Mouse (Mus musculus) CD8-positive naive resting alpha-beta T cell, adult 57 days (primary cell): ENCODE measurements around the gene Fscn3. TPM values are rescaled to one million over a fixed set of nuclear protein-coding genes. Genes with fewer than 3 reads are reported as not detected.

Source experiments
- total RNA-seq: library from RNA; stranded (reverse); gene quantifications from one replicate; pipeline ENCODE4 v1.2.4, GENCODE M21; 2023

Fscn3 gene
- total RNA-seq = not detected

GRCm38 (mm10) chr6:28427096-28427839 is at the start of gene Fscn3:
TSS of gene Fscn3 (plus strand) at chr6:28427789.

GRCm38 (mm10) chr6:28397681-28398203 is 29.8 kb upstream of the Fscn3 start, which contains the start of gene Zfp800:
TSS of gene Zfp800 (minus strand) at chr6:28398005.

DNA sequence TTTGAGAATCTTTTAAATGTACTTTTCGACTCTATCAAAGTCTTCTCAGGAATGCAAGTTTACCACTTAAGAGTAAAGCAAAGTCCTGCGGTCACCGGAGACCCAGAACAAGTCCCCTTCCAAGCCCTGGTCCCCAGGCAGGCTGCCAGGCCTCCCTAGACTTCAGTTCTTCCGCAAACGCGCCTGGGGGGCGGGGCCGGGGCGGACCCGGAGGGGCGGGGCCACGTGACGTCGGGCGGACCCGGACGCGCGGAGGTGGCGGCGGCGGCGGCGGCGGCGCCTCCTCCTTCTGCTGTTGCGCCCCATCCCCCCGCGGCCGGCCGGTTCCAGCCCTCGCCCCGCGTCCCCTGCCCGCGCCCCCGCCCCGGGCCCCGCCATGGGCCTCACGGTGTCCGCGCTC is 4.3 kb upstream of the Fscn3 start, which contains the start of gene Arf5:
Gene Arf5 (plus strand): TSS at position 248 of the 400 bp plus-strand sequence.

DNA sequence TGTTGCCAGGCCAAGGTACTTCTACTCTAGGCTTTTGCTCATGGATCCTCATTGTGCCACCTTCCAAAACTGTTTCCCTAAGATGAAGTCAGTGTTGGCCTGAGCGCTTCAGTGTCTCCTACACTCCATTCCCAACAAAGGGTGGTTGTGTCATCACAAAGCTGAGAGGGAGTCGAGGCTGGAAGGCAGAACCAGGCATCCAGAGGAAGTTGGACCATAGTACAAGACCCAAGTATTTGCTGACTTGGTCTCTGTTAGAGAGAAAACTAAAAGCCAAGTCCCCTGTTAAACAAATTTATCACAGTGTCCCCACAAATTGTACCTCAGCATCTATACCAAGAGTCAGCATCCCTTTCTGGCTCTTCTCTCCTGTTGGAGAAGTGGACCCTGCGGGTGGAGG is 701 bp downstream of the Fscn3 start, which contains the start of gene Gcc1:
Gene Gcc1 (minus strand): TSS at position 101 of the 400 bp plus-strand sequence.

DNA sequence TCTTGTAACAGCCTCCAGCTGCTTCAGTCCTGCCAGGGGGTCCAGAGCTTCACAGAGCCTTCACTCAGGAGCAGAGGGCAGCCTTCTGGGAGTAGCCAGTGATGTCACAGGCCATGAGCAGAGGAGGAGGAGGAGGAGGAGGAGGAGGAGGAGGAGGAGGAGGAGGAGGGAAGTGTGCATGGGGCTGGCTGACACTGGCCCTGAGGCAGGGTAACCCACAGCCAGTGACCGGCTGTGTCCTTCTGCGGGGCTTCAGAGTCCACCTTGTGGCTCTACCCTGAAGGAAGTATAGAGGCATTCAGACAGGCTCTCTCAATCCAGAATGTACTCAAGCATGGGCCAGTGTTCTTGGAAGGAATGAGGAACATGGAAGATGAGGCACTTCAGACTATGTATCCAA is 21.7 kb downstream of the Fscn3 start, which contains the start of gene Pax4:
Gene Pax4 (minus strand): TSS at position 101 of the 400 bp plus-strand sequence.

DNA sequence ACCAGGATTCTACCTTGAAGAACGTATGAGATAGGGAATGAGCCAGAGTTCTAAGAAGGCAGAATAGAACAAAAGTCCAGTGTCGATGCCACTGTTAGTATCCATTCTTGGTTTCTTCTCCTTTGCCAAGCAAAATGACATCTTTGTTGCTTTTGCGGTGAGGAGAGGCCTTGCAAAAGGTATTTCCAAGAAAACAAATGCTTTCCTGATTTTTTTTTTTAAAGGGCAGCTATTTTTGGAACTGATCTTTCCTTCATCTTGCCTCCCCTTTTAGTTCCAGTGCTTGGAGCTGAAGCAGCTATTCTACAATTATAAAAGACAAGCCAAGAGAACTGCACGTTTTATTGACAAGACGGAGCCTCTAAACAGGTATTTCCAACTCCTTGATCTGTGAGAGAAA is 47.2 kb downstream of the Fscn3 start, which contains the start of gene Snd1:
Gene Snd1 (plus strand): TSS at position 301 of the 400 bp plus-strand sequence.

Other genes starting within 250 kb of the Fscn3 start
- gene Zfp800, start 29.8 kb upstream of the Fscn3 start, total RNA-seq = 48.8 TPM
- gene Arf5, start 4.2 kb upstream of the Fscn3 start, total RNA-seq = 154 TPM
- 24.2 TPM for gene Gcc1, start 601 bp downstream of the Fscn3 start, total RNA-seq
- not detected for gene Pax4, start 21.6 kb downstream of the Fscn3 start, total RNA-seq
- 122 TPM for gene Snd1, start 47.4 kb downstream of the Fscn3 start, total RNA-seq